15 mouse cellular contexts compared by ENCODE assay signal in genomic region chr2:45181552-45181951, GRCm38 (mm10).
DNase-seq lines count a peak whose midpoint lies in the region; ATAC-seq lines count a peak whose summit lies in the region.
"Had no signal": no experiment of that assay in that cellular context is flagged by ENCODE, and none has a peak within 500 bp of the region (broad histone marks: within the 10 kb centered on the region; RNA-seq: fewer than 3 reads in every experiment).

No protein-coding gene starts in this region.

- no peak overlapping the region for H3K4me2 ChIP-seq in forebrain, embryonic 12.5 days
- H3K4me2 ChIP-seq in midbrain, embryonic 16.5 days (ENCODE audit: low read length), result no peak overlapping the region
- H3K4me2 ChIP-seq: lung, embryonic 14.5 days; midbrain, embryonic 12.5 days had no signal

- DNase-seq in forebrain, embryonic 10.5 days (ENCODE audit: extremely low spot score, low spot score), result no peak
- DNase-seq in midbrain, embryonic 10.5 days (ENCODE audit: low spot score), result no peak
- peak; percentile 45 to 55 for DNase-seq in left cerebral cortex, postnatal 25 days (ENCODE audit: low spot score in 2 of 2)
- DNase-seq in right cerebral cortex, postnatal 4 days, result peak; percentile 30
- DNase-seq in adipocyte (ENCODE audit: low spot score), result no peak
- DNase-seq: B cell, adult 2 months; gastrocnemius, postnatal 36 days; kidney, postnatal 4 days; lung, embryonic 14.5 days had no signal

- intact Hi-C loops in left cerebral cortex, postnatal 25 days (cut with DNase I), result loop anchor here (5.0 kb wide), 1 partner anchor 306 kb away; no protein-coding TSS in a partner anchor

- no peaks in the 10 kb centered on the region for H3K36me3 ChIP-seq in forebrain, embryonic 10.5 days (replicated peaks)
- H3K36me3 ChIP-seq in forebrain, embryonic 12.5 days (replicated peaks), result no peaks in the 10 kb centered on the region
- H3K36me3 ChIP-seq in midbrain, embryonic 10.5 days, result no peaks in the 10 kb centered on the region
- H3K36me3 ChIP-seq in midbrain, embryonic 16.5 days (ENCODE audit: control insufficient read depth, insufficient read depth, low read length), result no peaks in the 10 kb centered on the region
- H3K36me3 ChIP-seq: G1E; midbrain, embryonic 12.5 days had no signal

- peak overlapping the region; percentile 22; the same call in 1 of the 2 replicates for H3K27ac ChIP-seq in forebrain, embryonic 10.5 days
- no peak overlapping the region for H3K27ac ChIP-seq in forebrain, embryonic 12.5 days
- peak overlapping the region; percentile 59 for H3K27ac ChIP-seq in midbrain, embryonic 10.5 days (replicated peaks)
- H3K27ac ChIP-seq in midbrain, embryonic 16.5 days (ENCODE audit: low read length), result no peak overlapping the region
- H3K27ac ChIP-seq: midbrain, embryonic 12.5 days had no signal

- no peak for ATAC-seq in forebrain, embryonic 12.5 days (ENCODE audit: low FRiP score)
- ATAC-seq in midbrain, embryonic 16.5 days, result no peak
- ATAC-seq in granulocyte monocyte progenitor cell, adult 5-6 weeks (replicated peaks; ENCODE audit: poor library complexity, severe bottlenecking), result no peak

- H3K27me3 ChIP-seq in forebrain, embryonic 10.5 days (ENCODE audit: poor library complexity, severe bottlenecking), result no peaks in the 10 kb centered on the region
- H3K27me3 ChIP-seq in forebrain, embryonic 12.5 days, result peaks cover 8% of the 10 kb centered on the region; the same call in 1 of the 2 replicates
- H3K27me3 ChIP-seq in midbrain, embryonic 10.5 days (ENCODE audit: low read depth, poor library complexity, severe bottlenecking), result no peaks in the 10 kb centered on the region
- no peaks in the 10 kb centered on the region for H3K27me3 ChIP-seq in midbrain, embryonic 16.5 days (ENCODE audit: control insufficient read depth, insufficient read depth, low read depth, low read length)
- H3K27me3 ChIP-seq: midbrain, embryonic 12.5 days had no signal

- H3K4me3 ChIP-seq in forebrain, embryonic 10.5 days, result no peak overlapping the region
- no peak overlapping the region for H3K4me3 ChIP-seq in forebrain, embryonic 12.5 days (replicated peaks)
- H3K4me3 ChIP-seq in midbrain, embryonic 10.5 days, result no peak overlapping the region
- no peak overlapping the region for H3K4me3 ChIP-seq in midbrain, embryonic 16.5 days (ENCODE audit: low read depth, low read length)
- H3K4me3 ChIP-seq: erythroblast, embryonic 14.5 days; midbrain, embryonic 12.5 days had no signal

- H3K9ac ChIP-seq in forebrain, embryonic 12.5 days, result no peak overlapping the region
- H3K9ac ChIP-seq in midbrain, embryonic 16.5 days (ENCODE audit: low read depth, low read length), result no peak overlapping the region
- H3K9ac ChIP-seq: lung, embryonic 14.5 days; midbrain, embryonic 12.5 days had no signal

- peaks cover 61% of the 10 kb centered on the region for H3K4me1 ChIP-seq in forebrain, embryonic 10.5 days
- peaks cover 26% of the 10 kb centered on the region for H3K4me1 ChIP-seq in forebrain, embryonic 12.5 days
- peaks cover 57% of the 10 kb centered on the region for H3K4me1 ChIP-seq in midbrain, embryonic 10.5 days
- peaks cover 4% of the 10 kb centered on the region; the same call in 1 of the 2 replicates for H3K4me1 ChIP-seq in midbrain, embryonic 16.5 days (ENCODE audit: control insufficient read depth, insufficient read depth, low read length)

- WGBS in forebrain, embryonic 10.5 days, result 74% methylated on average over 7 of the region's 7 CpGs
- WGBS in forebrain, embryonic 12.5 days, result 55% methylated on average over 7 of the region's 7 CpGs
- WGBS in midbrain, embryonic 10.5 days, result 71% methylated on average over 7 of the region's 7 CpGs
- WGBS in midbrain, embryonic 16.5 days, result 45% methylated on average over 7 of the region's 7 CpGs

- H3K9me3 ChIP-seq in forebrain, embryonic 10.5 days, result no peaks in the 10 kb centered on the region
- no peaks in the 10 kb centered on the region for H3K9me3 ChIP-seq in forebrain, embryonic 12.5 days
- no peaks in the 10 kb centered on the region for H3K9me3 ChIP-seq in midbrain, embryonic 10.5 days (replicated peaks)
- H3K9me3 ChIP-seq in midbrain, embryonic 16.5 days (replicated peaks; ENCODE audit: control insufficient read depth, low read length, poor library complexity, severe bottlenecking), result no peaks in the 10 kb centered on the region
- H3K9me3 ChIP-seq: G1E; midbrain, embryonic 12.5 days had no signal

Comparison
In these comparisons a context has a peak if more than half of its experiments do, and no peak if none do; other contexts are left out.
1. H3K27ac ChIP-seq: peak in forebrain, embryonic 10.5 days (single experiment) and midbrain, embryonic 10.5 days (single experiment); none in forebrain, embryonic 12.5 days (single experiment) and midbrain, embryonic 16.5 days (single experiment).
2. DNase-seq: peak in left cerebral cortex, postnatal 25 days (2 of 2) and right cerebral cortex, postnatal 4 days (single experiment); none in forebrain, embryonic 10.5 days (single experiment), midbrain, embryonic 10.5 days (single experiment) and adipocyte (single experiment).